Mouse (Mus musculus) lung, embryonic 16.5 days (tissue): ENCODE measurements around the gene Mesd. TPM values are rescaled to one million over a fixed set of nuclear protein-coding genes. Genes with fewer than 3 reads are reported as not detected.
A peak's percentile ranks its signal among the peaks of the same experiment; 100 is the strongest.

Experiments used
- ATAC-seq: fragments of 200-750 bp; cut with Nextera tagmentation; 2 replicates; pipeline ENCODE4 v1.8.0; 2017; ENCODE audit warnings: low read depth, mild to moderate bottlenecking, moderate library complexity
- H3K27ac ChIP-seq: fragments of 300-500 bp; sonication (generic); 2 replicates; pipeline ENCODE4 v1.5.1; 2014; ENCODE audit warnings: mild to moderate bottlenecking, control low read depth, low read length
- H3K27me3 ChIP-seq: fragments of 300-500 bp; sonication (generic); 2 replicates; pipeline ENCODE4 v1.6.1; 2014; ENCODE audit warnings: low read depth, low read length, mixed read lengths; ENCODE audit not compliant: control insufficient read depth, insufficient read depth
- H3K36me3 ChIP-seq: fragments of 300-500 bp; sonication (generic); 2 replicates; pipeline ENCODE4 v1.6.1; 2014; ENCODE audit warnings: low read length; ENCODE audit not compliant: control insufficient read depth, insufficient read depth
- H3K4me1 ChIP-seq: fragments of 300-500 bp; sonication (generic); replicated peaks from 2 replicates; pipeline ENCODE4 v1.6.1; 2014; ENCODE audit warnings: low read length, mixed read lengths; ENCODE audit not compliant: control insufficient read depth, insufficient read depth
- H3K4me2 ChIP-seq: fragments of 300-500 bp; sonication (generic); 2 replicates; pipeline ENCODE4 v1.6.1; 2014; ENCODE audit warnings: low read depth, low read length, control low read depth
- H3K4me3 ChIP-seq: fragments of 300-500 bp; sonication (generic); 2 replicates; pipeline ENCODE4 v1.5.1; 2014; ENCODE audit warnings: mild to moderate bottlenecking, low read length, control low read depth
- H3K9ac ChIP-seq: fragments of 300-500 bp; sonication (generic); 2 replicates; pipeline ENCODE4 v1.6.1; 2014; ENCODE audit warnings: low read length, control low read depth
- H3K9me3 ChIP-seq: fragments of 300-500 bp; sonication (generic); 2 replicates; pipeline ENCODE4 v1.6.1; 2016; ENCODE audit warnings: low read length; ENCODE audit not compliant: control insufficient read depth
- WGBS: fragments of 180-500 bp; shearing (Covaris S2); extraction: QIAGEN DNeasy Blood & Tissue Kit; methylation state at CpG from one replicate; pipeline ENCODE4 v1.1.7; 2014; 5-methylcytosine and 5-hydroxymethylcytosine counted together
- polyA plus RNA-seq: library from polyadenylated mRNA; unstranded; fragments of >200 nt; fragmentation: Nextera tagmentation; extraction: Ambion mirVana; gene quantifications from 2 replicates; pipeline ENCODE4 v1.2.1, GENCODE M21; 2015

Gene Mesd
- polyA plus RNA-seq, 1 experiment from 2014 or later: 132 TPM

- H3K4me1 ChIP-seq: peaks cover 21% of the 10 kb centered on the region
- peak; percentile 81 for ATAC-seq
- H3K9ac ChIP-seq: no peak overlapping the region
- WGBS: 32% methylated on average over 4 of the region's 4 CpGs
- no peak overlapping the region for H3K4me3 ChIP-seq
- peaks cover 37% of the 10 kb centered on the region for H3K36me3 ChIP-seq
- no peak overlapping the region for H3K4me2 ChIP-seq
- H3K27ac ChIP-seq: peak overlapping the region; percentile 80
- no peaks in the 10 kb centered on the region; the same call in 1 of the 2 replicates for H3K9me3 ChIP-seq
- no peaks in the 10 kb centered on the region for H3K27me3 ChIP-seq
Measured at GRCm38 (mm10) chr7:83901425-83901824, 17.2 kb downstream of the Mesd start.

- 29% methylated on average over 5 of the region's 5 CpGs for WGBS
- ATAC-seq: peak; percentile 64
- peak overlapping the region; percentile 80 for H3K27ac ChIP-seq
Measured at GRCm38 (mm10) chr7:83902296-83903145, 18.3 kb downstream of the Mesd start.

GRCm38 (mm10) chr7:83904831-83905230, 20.6 kb downstream of the Mesd start:
- WGBS: 82% methylated on average over 3 of the region's 3 CpGs
- H3K9ac ChIP-seq: no peak overlapping the region
- H3K27me3 ChIP-seq: no peaks in the 10 kb centered on the region
- no peak for ATAC-seq
- H3K4me1 ChIP-seq: peaks cover 21% of the 10 kb centered on the region
- no peak overlapping the region for H3K4me2 ChIP-seq
- H3K9me3 ChIP-seq: no peaks in the 10 kb centered on the region; the same call in 1 of the 2 replicates
- H3K27ac ChIP-seq: no peak overlapping the region
- peaks cover 7% of the 10 kb centered on the region for H3K36me3 ChIP-seq
- H3K4me3 ChIP-seq: no peak overlapping the region

More at GRCm38 (mm10) chr7:83902296-83903145, 18.3 kb downstream of the Mesd start:
- Histone ChIP-seq H3K36me3 (peaks cover 29% of the 10 kb centered on the region), H3K27me3 (no peaks in the 10 kb centered on the region), H3K9ac (no peak overlapping the region), H3K4me3 (no peak overlapping the region), H3K9me3 (no peaks in the 10 kb centered on the region; the same call in 1 of the 2 replicates), H3K4me2 (no peak overlapping the region), H3K4me1 (peaks cover 21% of the 10 kb centered on the region)

GRCm38 (mm10) chr7:83911909-83912308, 27.6 kb downstream of the Mesd start:
- no peaks in the 10 kb centered on the region for H3K36me3 ChIP-seq
- no peaks in the 10 kb centered on the region for H3K4me1 ChIP-seq
- H3K9ac ChIP-seq: no peak overlapping the region
- no peaks in the 10 kb centered on the region for H3K27me3 ChIP-seq
- no peak overlapping the region for H3K27ac ChIP-seq
- ATAC-seq: no peak
- WGBS: 66% methylated on average over 3 of the region's 3 CpGs
- no peak overlapping the region for H3K4me3 ChIP-seq
- H3K9me3 ChIP-seq: no peaks in the 10 kb centered on the region
- H3K4me2 ChIP-seq: no peak overlapping the region

- Histone ChIP-seq H3K27ac (peak overlapping the region; percentile 78), H3K4me1 (no peaks in the 10 kb centered on the region), H3K4me3 (no peak overlapping the region), H3K4me2 (no peak overlapping the region), H3K9ac (no peak overlapping the region), H3K9me3 (no peaks in the 10 kb centered on the region), H3K36me3 (no peaks in the 10 kb centered on the region), H3K27me3 (no peaks in the 10 kb centered on the region)
- WGBS: 61% methylated on average over 6 of the region's 6 CpGs
- peak; percentile 91 for ATAC-seq
Measured at GRCm38 (mm10) chr7:83913405-83913932, 29.2 kb downstream of the Mesd start.

GRCm38 (mm10) chr7:83913995-83914394, 29.7 kb downstream of the Mesd start:
- no peak overlapping the region for H3K4me3 ChIP-seq
- 65% methylated on average over 9 of the region's 9 CpGs for WGBS
- peak overlapping the region; percentile 78 for H3K27ac ChIP-seq
- H3K4me2 ChIP-seq: no peak overlapping the region
- no peaks in the 10 kb centered on the region for H3K9me3 ChIP-seq
- H3K9ac ChIP-seq: no peak overlapping the region
- peak; percentile 64 for ATAC-seq
- no peaks in the 10 kb centered on the region for H3K27me3 ChIP-seq
- no peaks in the 10 kb centered on the region for H3K4me1 ChIP-seq
- no peaks in the 10 kb centered on the region for H3K36me3 ChIP-seq

GRCm38 (mm10) chr7:83914566-83914965, 30.3 kb downstream of the Mesd start:
- 0 out of 2 replicates have a peak, but pooled peaks have one; percentile 29 for ATAC-seq
- 3% methylated on average over 3 of the region's 3 CpGs for WGBS
- H3K4me3 ChIP-seq: no peak overlapping the region
- no peaks in the 10 kb centered on the region for H3K27me3 ChIP-seq
- no peaks in the 10 kb centered on the region for H3K4me1 ChIP-seq
- no peaks in the 10 kb centered on the region for H3K9me3 ChIP-seq
- no peak overlapping the region for H3K27ac ChIP-seq
- no peaks in the 10 kb centered on the region for H3K36me3 ChIP-seq
- H3K4me2 ChIP-seq: no peak overlapping the region
- H3K9ac ChIP-seq: no peak overlapping the region

GRCm38 (mm10) chr7:83920241-83920640, 36.0 kb downstream of the Mesd start:
- Histone ChIP-seq H3K9ac (no peak overlapping the region), H3K36me3 (no peaks in the 10 kb centered on the region), H3K27ac (no peak overlapping the region), H3K4me2 (no peak overlapping the region), H3K4me1 (no peaks in the 10 kb centered on the region), H3K4me3 (no peak overlapping the region), H3K9me3 (no peaks in the 10 kb centered on the region), H3K27me3 (no peaks in the 10 kb centered on the region)
- ATAC-seq: no peak
- 54% methylated on average over 4 of the region's 4 CpGs for WGBS

- no peaks in the 10 kb centered on the region for H3K9me3 ChIP-seq
- no peak overlapping the region for H3K4me3 ChIP-seq
- no peak overlapping the region for H3K4me2 ChIP-seq
- no peak overlapping the region for H3K9ac ChIP-seq
- no peaks in the 10 kb centered on the region for H3K36me3 ChIP-seq
- 40% methylated on average over 3 of the region's 3 CpGs for WGBS
- H3K27me3 ChIP-seq: no peaks in the 10 kb centered on the region
- H3K4me1 ChIP-seq: no peaks in the 10 kb centered on the region
- no peak overlapping the region for H3K27ac ChIP-seq
- ATAC-seq: no peak
Measured at GRCm38 (mm10) chr7:83921637-83922036, 37.4 kb downstream of the Mesd start.
